Mouse (Mus musculus) mammary gland, adult 2 months (tissue): ENCODE data around the gene Sez6l. TPM values are rescaled to one million over a fixed set of nuclear protein-coding genes. Genes with fewer than 3 reads are reported as not detected.

Experiments
- polyA plus RNA-seq: library from polyadenylated mRNA; depleted of rRNA; stranded (reverse); fragments of >200 nt; gene quantifications from 2 replicates; pipeline ENCODE4 v1.2.3, GENCODE M21; 2012; ENCODE audit warnings: low replicate concordance; rRNA removed

Gene Sez6l
- polyA plus RNA-seq: 0.26 and 0.30 TPM in 2 replicates

GRCm38 (mm10) chr5:112576993-112577670, at the start of gene Sez6l:
Sez6l (minus strand) TSS chr5:112577185.

DNA sequence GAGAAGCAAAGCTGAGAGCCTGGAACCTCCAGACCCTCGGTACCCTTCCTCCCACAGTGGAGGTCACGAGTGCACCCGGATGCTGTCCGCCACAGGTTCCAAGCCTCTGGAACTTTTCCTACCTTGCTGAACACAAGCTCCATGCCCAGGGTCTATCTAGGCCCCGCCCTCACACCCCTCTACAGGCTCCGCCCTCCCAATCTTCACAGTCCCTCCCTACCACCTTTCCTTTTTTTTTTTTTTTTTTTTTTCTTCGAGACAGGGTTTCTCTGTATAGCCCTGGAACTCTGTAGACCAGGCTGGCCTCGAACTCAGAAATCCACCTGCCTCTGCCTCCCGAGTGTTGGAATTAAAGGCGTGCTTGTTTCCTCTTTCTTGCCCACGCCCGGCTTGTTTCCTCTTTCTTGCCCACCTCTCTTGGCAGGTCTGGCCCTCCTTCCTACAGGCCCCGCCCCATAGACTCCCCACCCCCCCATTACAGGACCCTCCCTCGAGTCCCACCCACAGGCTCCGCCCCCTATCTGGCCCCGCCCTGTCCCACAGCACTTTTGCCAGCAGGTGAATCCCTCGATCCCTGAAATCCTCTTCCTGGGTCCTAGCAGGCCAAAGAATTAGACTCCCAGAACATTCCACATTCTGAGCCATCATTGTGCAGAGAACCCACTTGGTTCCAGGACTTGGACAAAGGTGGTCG, 128.1 kb downstream of the Sez6l start, which contains the start of gene Gm6588:
Gene Gm6588 (plus strand): TSS at position 680 of the 694 bp plus-strand sequence.

DNA sequence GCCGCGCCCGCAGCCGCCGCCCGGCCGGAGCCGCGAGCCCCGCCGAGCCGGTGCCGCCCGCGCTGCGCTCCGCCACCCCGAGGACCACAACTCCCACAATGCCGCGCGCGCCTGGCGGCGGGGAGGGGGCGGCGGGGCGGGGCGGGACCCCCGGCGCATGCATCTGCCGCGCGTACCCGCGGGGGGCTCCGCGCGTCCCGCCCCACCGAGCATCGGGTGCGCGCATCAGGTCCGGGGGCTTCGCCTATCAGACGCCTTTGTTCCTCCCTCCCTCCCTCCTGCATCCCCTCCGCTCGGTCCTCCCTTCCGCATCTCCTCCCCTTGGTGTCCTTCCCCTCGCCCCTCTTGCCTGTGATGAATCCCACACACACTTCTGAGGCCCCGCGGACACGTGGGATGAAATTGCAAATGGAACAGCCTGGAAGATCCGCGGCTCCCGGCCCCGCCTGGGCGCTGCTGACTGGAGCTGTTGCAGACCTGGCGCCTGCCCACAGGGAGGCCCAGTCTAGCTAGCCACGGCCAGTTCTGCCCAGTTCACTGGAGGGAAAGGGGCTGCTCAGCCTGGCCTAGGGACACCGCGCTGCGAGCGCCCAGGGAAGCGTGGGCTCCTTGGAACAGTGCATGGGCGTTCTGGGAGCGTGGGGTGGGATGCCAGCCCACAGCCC, 182.1 kb downstream of the Sez6l start, which contains the start of gene Asphd2:
Gene Asphd2 (minus strand): TSS at position 88 of the 665 bp plus-strand sequence.

Other genes with a start within 250 kb of the Sez6l start
- gene Srrd, start 234.1 kb downstream of the Sez6l start, polyA plus RNA-seq: 46.8 and 51.7 TPM in 2 replicates
- 40.5 and 58.5 TPM in 2 replicates for gene Hps4, start 234.1 kb downstream of the Sez6l start, polyA plus RNA-seq
- gene Gm6583, start 221.2 kb downstream of the Sez6l start, polyA plus RNA-seq: not detected in 2 replicates
- 4.9 and 6.1 TPM in 2 replicates for gene Asphd2, start 182.3 kb downstream of the Sez6l start, polyA plus RNA-seq
- gene Gm6588, start 127.8 kb downstream of the Sez6l start, polyA plus RNA-seq: not detected in 2 replicates